Mouse (Mus musculus): ENCODE measurements around the gene Igf2r. TPM values are rescaled to one million over a fixed set of nuclear protein-coding genes. Genes with fewer than 3 reads are reported as not detected.

Gene Igf2r
- polyA plus RNA-seq, 1 experiment = 24.8 TPM

DNA sequence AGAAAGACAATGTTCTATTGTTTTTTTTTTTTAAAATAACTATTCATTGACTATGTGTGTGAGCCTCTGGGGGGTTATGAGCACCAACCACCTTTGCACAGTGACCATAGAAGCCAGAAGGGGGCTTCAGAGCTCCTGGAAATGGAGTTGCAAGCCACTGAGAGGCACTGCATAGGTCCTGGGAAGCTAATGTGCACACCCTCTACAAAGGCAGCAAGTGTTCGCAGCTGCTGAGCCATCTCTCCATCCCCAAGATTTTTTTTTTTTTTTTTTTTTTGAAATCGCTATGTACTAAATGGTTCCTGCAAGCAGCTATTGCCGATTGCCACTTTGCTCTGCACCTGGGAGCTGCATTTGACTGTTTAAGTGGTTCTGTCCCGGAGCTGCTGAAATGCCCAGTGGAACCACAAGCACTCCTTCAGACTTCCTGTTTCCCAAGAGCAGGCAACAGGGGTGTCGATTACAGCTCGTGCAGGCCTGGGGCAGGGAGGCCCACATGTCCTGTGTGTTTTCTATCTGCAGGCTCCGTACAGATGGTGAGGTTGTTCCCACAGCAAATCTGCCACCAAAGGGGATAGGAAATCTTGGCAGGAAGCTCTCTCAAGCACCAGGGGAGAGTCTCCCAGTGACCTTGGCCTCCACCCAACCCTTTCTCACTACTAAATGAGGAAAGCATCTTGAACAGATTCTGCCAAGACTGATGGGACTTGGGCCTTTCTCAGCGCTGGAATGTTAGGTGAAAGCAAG lies 24.4 kb upstream of the Igf2r start:
- Histone ChIP-seq H3K27ac (ENCODE audit: insufficient read depth, low read depth, low read length) (0 out of 2 replicates have a peak overlapping the region, but pooled peaks have one; percentile 1), H3K4me3 (ENCODE audit: insufficient read depth, low read depth, low read length) (no peak overlapping the region), H3K4me1 (ENCODE audit: control insufficient read depth, insufficient read depth, low read length) (peaks cover 25% of the 10 kb centered on the region), H3K36me3 (ENCODE audit: control insufficient read depth, insufficient read depth, low read length) (no peaks in the 10 kb centered on the region), H3K27me3 (replicated peaks; ENCODE audit: control insufficient read depth, insufficient read depth, low read length) (no peaks in the 10 kb centered on the region)
- peak; percentile 93 for DNase-seq
- WGBS = 42% methylated on average over 8 of the region's 8 CpGs
- TF ChIP-seq CTCF (conservative IDR thresholded peaks at IDR 0.05; ENCODE audit: insufficient read depth, insufficient read length, low read depth, low read length) (no peak), POLR2A (IDR thresholded peaks at IDR 0.05; ENCODE audit: low read depth, low read length) (no peak)

DNA sequence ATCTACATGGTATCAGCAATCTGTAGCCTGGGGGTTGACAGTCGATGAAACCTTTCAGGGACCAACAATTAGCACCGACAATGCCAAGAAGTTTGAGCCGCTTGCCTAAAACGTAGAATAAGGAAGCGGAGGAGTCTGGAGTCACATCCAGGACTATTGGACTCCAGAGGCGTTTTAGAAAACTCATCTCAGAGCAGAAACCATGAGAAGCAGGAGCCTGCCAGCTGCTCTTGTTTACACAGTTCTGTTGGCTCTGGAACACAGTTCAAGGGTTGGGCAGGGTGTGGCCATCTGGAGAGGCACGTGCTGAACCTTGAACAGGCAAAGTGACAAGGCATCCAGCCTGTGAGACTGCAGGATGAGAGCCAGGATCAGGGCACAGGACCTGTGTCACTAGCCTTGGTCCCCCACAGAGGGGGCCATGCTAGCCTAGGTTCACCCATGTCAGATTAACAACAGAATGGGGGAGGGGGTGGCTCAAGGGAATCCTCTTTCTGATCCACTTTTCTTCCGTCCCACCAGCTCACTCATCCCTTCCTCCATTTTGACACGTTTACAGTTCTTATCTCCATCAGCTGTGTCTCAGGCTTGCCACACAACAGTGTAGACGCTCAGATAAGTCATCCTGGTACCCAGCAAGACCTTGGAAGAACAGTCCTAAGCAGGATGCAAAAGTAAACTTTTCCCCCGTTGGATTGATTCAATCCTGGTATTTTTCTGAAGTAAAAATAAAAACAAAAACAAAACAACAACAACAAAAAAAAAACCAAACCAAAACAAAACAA lies 23.1 kb upstream of the Igf2r start:
- H3K27ac ChIP-seq (ENCODE audit: insufficient read depth, low read depth, low read length) = peak overlapping the region; percentile 79
- 51% methylated on average over 11 of the region's 11 CpGs for WGBS
- peak; percentile 96 for DNase-seq

DNA sequence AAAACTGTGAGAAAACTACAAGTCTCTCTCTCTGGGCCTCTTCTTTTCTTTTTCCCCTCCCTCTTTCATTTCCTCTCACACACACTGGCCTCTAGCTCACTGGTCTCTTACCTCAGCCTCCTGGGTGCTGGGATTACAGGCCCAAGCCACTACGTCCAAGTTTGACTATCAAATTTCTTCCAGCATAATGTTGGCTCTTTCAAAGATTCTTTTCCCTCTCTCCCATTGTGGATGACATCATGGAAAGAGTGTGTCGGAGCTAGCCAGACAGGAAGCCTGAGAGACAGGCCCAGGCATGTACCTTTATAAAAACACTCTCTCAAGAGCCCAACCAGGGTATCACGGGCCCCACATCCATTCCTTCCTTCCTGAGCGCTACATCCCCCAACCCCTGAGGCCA lies 22.0 kb upstream of the Igf2r start:
- peak; percentile 54 for DNase-seq
- Histone ChIP-seq H3K4me1 (ENCODE audit: control insufficient read depth, insufficient read depth, low read length) (peaks cover 25% of the 10 kb centered on the region), H3K27ac (ENCODE audit: insufficient read depth, low read depth, low read length) (peak overlapping the region; percentile 63; the same call in 1 of the 2 replicates), H3K4me3 (ENCODE audit: insufficient read depth, low read depth, low read length) (no peak overlapping the region), H3K27me3 (replicated peaks; ENCODE audit: control insufficient read depth, insufficient read depth, low read length) (no peaks in the 10 kb centered on the region), H3K36me3 (ENCODE audit: control insufficient read depth, insufficient read depth, low read length) (no peaks in the 10 kb centered on the region)
- TF ChIP-seq POLR2A (IDR thresholded peaks at IDR 0.05; ENCODE audit: low read depth, low read length) (no peak), CTCF (conservative IDR thresholded peaks at IDR 0.05; ENCODE audit: insufficient read depth, insufficient read length, low read depth, low read length) (no peak)
- WGBS = 49% methylated on average over 4 of the region's 4 CpGs

More for the DNA sequence above, 23.1 kb upstream of the Igf2r start:
- Histone ChIP-seq H3K36me3 (ENCODE audit: control insufficient read depth, insufficient read depth, low read length) (no peaks in the 10 kb centered on the region), H3K4me3 (ENCODE audit: insufficient read depth, low read depth, low read length) (no peak overlapping the region), H3K27me3 (replicated peaks; ENCODE audit: control insufficient read depth, insufficient read depth, low read length) (no peaks in the 10 kb centered on the region), H3K4me1 (ENCODE audit: control insufficient read depth, insufficient read depth, low read length) (peaks cover 25% of the 10 kb centered on the region)
- TF ChIP-seq POLR2A (IDR thresholded peaks at IDR 0.05; ENCODE audit: low read depth, low read length) (no peak), CTCF (conservative IDR thresholded peaks at IDR 0.05; ENCODE audit: insufficient read depth, insufficient read length, low read depth, low read length) (no peak)

DNA sequence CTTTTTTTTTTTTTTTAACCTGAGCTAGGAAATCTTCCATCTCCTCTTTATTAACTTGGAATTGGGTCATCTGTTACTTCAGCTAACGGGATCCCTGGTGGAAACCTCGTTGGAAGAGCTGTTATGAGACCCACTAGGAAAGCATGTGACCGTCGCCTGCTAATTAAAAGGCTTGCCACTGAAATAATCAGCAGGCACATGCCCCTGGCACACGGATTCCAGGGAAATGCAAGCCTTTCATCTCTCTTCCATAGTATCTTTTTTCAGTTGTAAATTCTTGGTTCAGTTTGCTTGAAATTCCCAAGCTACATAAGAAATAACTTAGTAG lies 21.6 kb upstream of the Igf2r start:
- WGBS = 53% methylated on average over 5 of the region's 5 CpGs
- Histone ChIP-seq H3K4me1 (ENCODE audit: control insufficient read depth, insufficient read depth, low read length) (peaks cover 25% of the 10 kb centered on the region), H3K27me3 (replicated peaks; ENCODE audit: control insufficient read depth, insufficient read depth, low read length) (no peaks in the 10 kb centered on the region), H3K36me3 (ENCODE audit: control insufficient read depth, insufficient read depth, low read length) (no peaks in the 10 kb centered on the region), H3K27ac (ENCODE audit: insufficient read depth, low read depth, low read length) (no peak overlapping the region), H3K4me3 (ENCODE audit: insufficient read depth, low read depth, low read length) (no peak overlapping the region)
- no peak for TF ChIP-seq CTCF (conservative IDR thresholded peaks at IDR 0.05; ENCODE audit: insufficient read depth, insufficient read length, low read depth, low read length)
- TF ChIP-seq POLR2A (IDR thresholded peaks at IDR 0.05; ENCODE audit: low read depth, low read length) = no peak
- no peak for DNase-seq

DNA sequence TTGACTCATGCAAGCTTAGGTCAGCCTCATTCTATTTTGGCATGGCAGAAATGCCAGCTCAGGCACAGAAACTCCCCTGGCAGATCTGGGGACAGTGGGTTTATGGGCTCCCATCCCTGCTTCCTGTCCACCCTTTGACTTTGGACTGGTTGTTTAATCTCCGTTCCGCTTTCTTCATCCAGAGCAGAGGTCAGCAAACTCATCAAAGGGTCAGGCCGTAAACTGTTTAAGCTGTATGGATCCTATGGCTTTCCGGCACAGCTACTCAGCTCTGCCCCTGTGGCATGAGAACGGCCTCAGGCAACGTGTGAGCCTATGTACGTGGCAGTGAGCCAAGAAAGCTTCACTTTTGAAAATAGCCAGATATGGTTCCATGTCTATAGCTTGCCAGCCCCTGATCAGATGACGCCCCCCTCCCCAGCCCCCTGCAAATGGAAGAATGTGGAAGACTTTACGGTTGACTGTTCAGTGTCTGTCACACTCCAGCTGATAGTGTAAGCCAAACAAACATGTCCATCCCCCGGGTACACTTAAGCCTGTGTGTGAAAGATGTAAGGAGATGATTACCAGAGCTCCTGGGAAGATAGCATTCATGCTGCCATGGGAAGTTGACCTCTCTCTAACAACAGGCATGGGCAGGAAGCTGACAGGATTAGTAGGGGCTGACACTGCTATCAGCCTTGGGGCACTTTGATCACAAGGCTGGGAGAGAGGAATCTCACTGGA lies 21.1 kb upstream of the Igf2r start:
- 28% methylated on average over 10 of the region's 10 CpGs for WGBS
- Histone ChIP-seq H3K27me3 (replicated peaks; ENCODE audit: control insufficient read depth, insufficient read depth, low read length) (no peaks in the 10 kb centered on the region), H3K27ac (ENCODE audit: insufficient read depth, low read depth, low read length) (peak overlapping the region; percentile 15; the same call in 1 of the 2 replicates), H3K36me3 (ENCODE audit: control insufficient read depth, insufficient read depth, low read length) (no peaks in the 10 kb centered on the region), H3K4me3 (ENCODE audit: insufficient read depth, low read depth, low read length) (no peak overlapping the region), H3K4me1 (ENCODE audit: control insufficient read depth, insufficient read depth, low read length) (peaks cover 25% of the 10 kb centered on the region)
- TF ChIP-seq CTCF (conservative IDR thresholded peaks at IDR 0.05; ENCODE audit: insufficient read depth, insufficient read length, low read depth, low read length) (no peak), POLR2A (IDR thresholded peaks at IDR 0.05; ENCODE audit: low read depth, low read length) (no peak)
- DNase-seq = peak; percentile 49

DNA sequence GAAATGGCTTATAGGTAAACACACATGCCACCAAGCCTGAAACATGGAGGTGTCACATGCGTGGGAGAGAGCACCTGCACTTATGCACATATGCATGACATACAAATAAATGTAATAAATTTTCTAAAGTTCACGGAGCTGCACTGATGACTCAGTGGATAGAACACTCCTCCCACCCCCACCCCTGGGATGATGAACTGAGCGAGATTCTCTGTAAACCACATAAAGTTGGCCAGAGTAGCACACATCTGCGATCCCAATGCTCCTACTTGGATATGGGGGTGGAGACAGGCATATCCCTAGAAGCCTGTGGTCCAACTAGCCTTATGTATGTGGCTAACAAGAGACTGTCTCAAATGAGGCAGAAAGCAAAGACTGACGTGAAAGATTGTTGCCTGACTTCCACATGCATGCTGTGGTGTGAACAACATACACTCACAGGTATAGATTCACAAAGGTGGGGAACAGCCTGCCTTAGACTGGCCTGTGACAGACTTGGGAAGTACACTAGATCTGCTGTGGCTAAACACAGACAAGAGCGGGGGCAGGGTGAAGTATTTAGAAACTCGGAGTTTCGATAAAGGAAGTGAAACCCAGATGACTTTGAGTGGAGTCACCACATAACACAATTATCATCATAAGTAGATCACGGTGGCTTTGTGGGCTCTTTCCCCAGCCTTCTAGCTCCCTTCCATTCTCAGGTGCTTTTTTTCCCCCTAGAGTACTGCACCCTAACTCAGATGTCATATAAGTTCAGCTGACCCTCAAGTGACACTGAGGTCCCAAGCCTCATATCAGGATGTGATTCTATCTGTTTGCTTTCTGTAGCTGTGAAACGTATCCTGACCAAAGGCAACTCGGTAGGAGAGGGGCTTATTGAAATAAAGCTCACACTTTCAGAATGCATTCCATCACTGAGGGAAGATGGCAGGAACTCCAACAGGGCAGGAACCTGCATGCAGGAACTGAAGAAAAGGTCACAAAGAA lies 13.7 kb upstream of the Igf2r start:
- H3K36me3 ChIP-seq (ENCODE audit: control insufficient read depth, insufficient read depth, low read length) = no peaks in the 10 kb centered on the region
- H3K27me3 ChIP-seq (replicated peaks; ENCODE audit: control insufficient read depth, insufficient read depth, low read length) = no peaks in the 10 kb centered on the region
- no peak overlapping the region for H3K27ac ChIP-seq (ENCODE audit: insufficient read depth, low read depth, low read length)
- 0 out of 2 replicates have a peak, but pooled peaks cover 2% of the 10 kb centered on the region for H3K4me1 ChIP-seq (ENCODE audit: control insufficient read depth, insufficient read depth, low read length)
- TF ChIP-seq POLR2A (IDR thresholded peaks at IDR 0.05; ENCODE audit: low read depth, low read length) = no peak
- TF ChIP-seq CTCF (conservative IDR thresholded peaks at IDR 0.05; ENCODE audit: insufficient read depth, insufficient read length, low read depth, low read length) = no peak
- no peak overlapping the region for H3K4me3 ChIP-seq (ENCODE audit: insufficient read depth, low read depth, low read length)
- DNase-seq = no peak
- WGBS = 59% methylated on average over 11 of the region's 11 CpGs
